Mouse (Mus musculus) midbrain, embryonic 11.5 days (tissue): ENCODE data around the gene Rab1a. TPM values are rescaled to one million over a fixed set of nuclear protein-coding genes. Genes with fewer than 3 reads are reported as not detected.
"Not testable (repeated sequence)": the region's sequence is repeated elsewhere in the genome, so short reads cannot be mapped to it uniquely, and the experiment has no call there.

ENCODE experiments used
- ATAC-seq: fragments of 200-750 bp; cut with Nextera tagmentation; 2 replicates; pipeline ENCODE4 v1.8.0; 2017; ENCODE audit warnings: moderate TSS enrichment, moderate library complexity; ENCODE audit not compliant: low FRiP score
- DNase-seq: peaks from one replicate; pipeline ENCODE4 v3.0.0; 2015; ENCODE audit warnings: low spot score; ENCODE audit errors: missing footprints
- H3K27ac ChIP-seq: fragments of 300-500 bp; sonication (generic); 2 replicates; pipeline ENCODE4 v1.5.1; 2014; ENCODE audit warnings: low read depth, low read length
- H3K27me3 ChIP-seq: fragments of 300-500 bp; sonication (generic); 2 replicates; pipeline ENCODE4 v1.6.1; 2014; ENCODE audit warnings: mild to moderate bottlenecking, low read length, moderate library complexity, mixed read lengths; ENCODE audit not compliant: control insufficient read depth, insufficient read depth
- H3K36me3 ChIP-seq: fragments of 300-500 bp; sonication (generic); 2 replicates; pipeline ENCODE4 v1.6.1; 2014; ENCODE audit warnings: mild to moderate bottlenecking, low read length, moderate library complexity, mixed read lengths; ENCODE audit not compliant: control insufficient read depth, insufficient read depth
- H3K4me1 ChIP-seq: fragments of 300-500 bp; sonication (generic); 2 replicates; pipeline ENCODE4 v1.6.1; 2014; ENCODE audit warnings: low read length; ENCODE audit not compliant: control insufficient read depth, insufficient read depth
- H3K4me2 ChIP-seq: fragments of 300-500 bp; sonication (generic); 2 replicates; pipeline ENCODE4 v1.6.1; 2014; ENCODE audit warnings: mild to moderate bottlenecking, moderate library complexity
- H3K4me3 ChIP-seq: fragments of 300-500 bp; sonication (generic); 2 replicates; pipeline ENCODE4 v1.5.1; 2014; ENCODE audit warnings: low read depth, low read length
- H3K9ac ChIP-seq: fragments of 300-500 bp; sonication (generic); 2 replicates; pipeline ENCODE4 v1.6.1; 2014; ENCODE audit warnings: low read length
- H3K9me3 ChIP-seq: fragments of 300-500 bp; sonication (generic); 2 replicates; pipeline ENCODE4 v1.6.1; 2016; ENCODE audit warnings: low read length; ENCODE audit not compliant: control insufficient read depth
- WGBS: fragments of 180-500 bp; shearing (Covaris S2); extraction: QIAGEN DNeasy Blood & Tissue Kit; methylation state at CpG from one replicate; pipeline ENCODE4 v1.1.7; 2014; 5-methylcytosine and 5-hydroxymethylcytosine counted together
- polyA plus RNA-seq: library from polyadenylated mRNA; unstranded; fragments of >200 nt; fragmentation: Nextera tagmentation; extraction: Ambion mirVana; gene quantifications from 2 replicates; pipeline ENCODE4 v1.2.1, GENCODE M21; 2014

Rab1a gene
- polyA plus RNA-seq, 1 experiment from 2014 or later: 248 TPM

- no peak overlapping the region for H3K4me2 ChIP-seq
- no peak overlapping the region for H3K4me3 ChIP-seq
- H3K27ac ChIP-seq: no peak overlapping the region
- H3K9me3 ChIP-seq: no peaks in the 10 kb centered on the region
- no peaks in the 10 kb centered on the region for H3K4me1 ChIP-seq
- H3K9ac ChIP-seq: no peak overlapping the region
- DNase-seq (no peak), ATAC-seq (no peak)
- H3K36me3 ChIP-seq: no peaks in the 10 kb centered on the region
- no peaks in the 10 kb centered on the region for H3K27me3 ChIP-seq
- WGBS: 79% methylated on average over 2 of the region's 2 CpGs
Measured at GRCm38 (mm10) chr11:20211838-20212237, 10.6 kb downstream of the Rab1a start.

DNA sequence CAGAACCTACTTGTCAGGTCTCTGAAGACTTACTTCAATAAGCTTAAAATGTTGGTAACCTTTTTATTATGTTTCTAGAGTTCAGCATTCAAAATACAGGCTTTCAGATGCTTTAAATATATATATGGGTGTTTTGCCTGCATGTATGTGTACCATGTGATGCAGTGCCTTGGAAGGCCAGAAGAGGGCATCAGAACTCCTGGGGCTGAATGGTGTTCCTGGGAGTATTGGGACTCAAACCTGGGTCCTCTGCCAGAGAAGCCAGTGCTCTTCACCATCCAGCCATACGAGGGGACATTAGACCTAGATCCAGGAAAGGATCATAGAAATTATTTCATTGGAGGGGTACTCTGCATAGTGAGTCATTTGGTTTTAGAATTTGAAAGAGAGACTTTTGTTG lies 13.5 kb downstream of the Rab1a start:
- Histone ChIP-seq H3K27ac (no peak overlapping the region), H3K9ac (no peak overlapping the region), H3K27me3 (no peaks in the 10 kb centered on the region), H3K9me3 (no peaks in the 10 kb centered on the region), H3K4me1 (no peaks in the 10 kb centered on the region), H3K4me2 (no peak overlapping the region), H3K4me3 (no peak overlapping the region), H3K36me3 (peaks cover 3% of the 10 kb centered on the region; the same call in 1 of the 2 replicates)
- ATAC-seq (no peak), DNase-seq (no peak)
- 93% methylated on average over 1 of the region's 1 CpGs for WGBS

GRCm38 (mm10) chr11:20216415-20216814 lies 15.2 kb downstream of the Rab1a start:
- no peak overlapping the region for H3K9ac ChIP-seq
- no peaks in the 10 kb centered on the region for H3K9me3 ChIP-seq
- no peaks in the 10 kb centered on the region for H3K27me3 ChIP-seq
- H3K4me1 ChIP-seq: no peaks in the 10 kb centered on the region
- H3K36me3 ChIP-seq: peaks cover 3% of the 10 kb centered on the region; the same call in 1 of the 2 replicates
- no peak overlapping the region for H3K27ac ChIP-seq
- WGBS: 87% methylated on average over 4 of the region's 4 CpGs
- no peak overlapping the region for H3K4me3 ChIP-seq
- DNase-seq: no peak
- H3K4me2 ChIP-seq: no peak overlapping the region
- no peak for ATAC-seq

DNA sequence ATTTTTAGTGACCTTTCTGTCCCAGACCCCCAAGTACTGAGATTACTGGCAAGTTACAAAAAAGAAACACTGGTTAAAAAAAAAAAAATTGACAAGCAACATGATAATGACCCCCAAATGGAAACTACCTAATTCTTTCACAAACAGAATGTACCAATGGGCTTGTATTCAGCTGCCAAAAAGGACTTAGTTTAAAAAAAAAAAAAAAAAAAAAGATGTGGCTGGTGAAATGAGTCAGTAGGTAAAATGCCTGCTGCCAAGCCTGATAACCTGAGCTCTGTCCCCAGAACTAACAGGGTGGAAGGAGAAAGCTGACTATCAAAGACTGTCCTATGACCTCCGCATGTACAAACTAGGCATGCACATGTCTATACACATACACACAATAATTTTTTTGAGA lies 16.0 kb downstream of the Rab1a start:
- Histone ChIP-seq H3K27ac (no peak overlapping the region), H3K4me1 (no peaks in the 10 kb centered on the region), H3K36me3 (peaks cover 3% of the 10 kb centered on the region; the same call in 1 of the 2 replicates), H3K9me3 (no peaks in the 10 kb centered on the region), H3K4me2 (no peak overlapping the region), H3K9ac (no peak overlapping the region), H3K4me3 (no peak overlapping the region), H3K27me3 (no peaks in the 10 kb centered on the region)
- ATAC-seq (no peak), DNase-seq (no peak)
- WGBS: 100% methylated on average over 1 of the region's 1 CpGs

DNA sequence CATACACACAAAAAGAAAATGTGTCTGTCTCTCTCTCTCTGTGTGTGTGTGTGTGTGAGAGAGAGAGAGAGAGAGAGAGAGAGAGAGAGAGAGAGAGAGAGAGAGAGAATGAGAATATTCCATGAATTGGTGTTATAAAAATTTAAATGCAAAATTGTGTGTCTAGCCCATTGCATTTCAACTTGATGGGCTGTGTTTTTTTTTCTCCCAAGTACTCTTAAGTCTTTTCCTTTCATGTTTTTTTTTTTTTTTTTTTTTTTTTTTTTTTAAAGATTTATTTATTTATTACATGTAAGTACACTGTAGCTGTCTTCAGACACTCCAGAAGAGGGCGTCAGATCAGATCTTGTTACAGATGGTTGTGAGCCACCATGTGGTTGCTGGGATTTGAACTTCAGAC lies 20.4 kb downstream of the Rab1a start:
- DNase-seq, H3K4me2 ChIP-seq, H3K9me3 ChIP-seq, H3K4me1 ChIP-seq, ATAC-seq, H3K27me3 ChIP-seq, H3K9ac ChIP-seq, H3K4me3 ChIP-seq, H3K27ac ChIP-seq: not testable (repeated sequence)
- peaks cover 11% of the 10 kb centered on the region for H3K36me3 ChIP-seq
- WGBS: 60% methylated on average over 1 of the region's 1 CpGs

DNA sequence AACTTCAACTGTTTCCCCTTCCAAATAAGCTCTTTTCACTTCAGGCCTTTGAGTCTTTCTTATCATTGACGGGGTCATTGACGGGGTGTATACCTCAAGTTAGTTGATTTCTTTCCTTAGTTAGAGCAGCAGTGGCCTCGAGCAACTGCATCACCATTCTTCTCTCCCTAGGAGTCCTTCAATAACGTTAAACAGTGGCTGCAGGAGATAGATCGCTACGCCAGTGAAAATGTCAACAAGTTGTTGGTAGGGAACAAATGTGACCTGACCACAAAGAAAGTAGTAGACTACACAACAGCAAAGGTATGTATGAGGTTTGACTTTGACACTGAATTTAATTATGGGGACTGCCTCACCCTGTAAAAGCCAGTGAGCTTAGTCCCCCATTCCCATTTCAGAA lies 23.0 kb downstream of the Rab1a start:
- peaks cover 15% of the 10 kb centered on the region for H3K36me3 ChIP-seq
- H3K4me3 ChIP-seq: no peak overlapping the region
- 0 out of 2 replicates have a peak, but pooled peaks cover 2% of the 10 kb centered on the region for H3K4me1 ChIP-seq
- DNase-seq (no peak), ATAC-seq (no peak)
- no peak overlapping the region for H3K4me2 ChIP-seq
- H3K9me3 ChIP-seq: no peaks in the 10 kb centered on the region
- 89% methylated on average over 6 of the region's 6 CpGs for WGBS
- no peak overlapping the region for H3K9ac ChIP-seq
- H3K27me3 ChIP-seq: no peaks in the 10 kb centered on the region
- H3K27ac ChIP-seq: no peak overlapping the region

GRCm38 (mm10) chr11:20225938-20226337 lies 24.7 kb downstream of the Rab1a start:
- Histone ChIP-seq H3K36me3 (peaks cover 23% of the 10 kb centered on the region), H3K4me1 (peaks cover 4% of the 10 kb centered on the region; the same call in 1 of the 2 replicates), H3K9ac (no peak overlapping the region), H3K4me2 (no peak overlapping the region), H3K4me3 (no peak overlapping the region), H3K27me3 (no peaks in the 10 kb centered on the region), H3K9me3 (no peaks in the 10 kb centered on the region), H3K27ac (no peak overlapping the region)
- DNase-seq: no peak
- no peak for ATAC-seq
- 93% methylated on average over 4 of the region's 4 CpGs for WGBS

- WGBS: 85% methylated on average over 5 of the region's 5 CpGs
- Histone ChIP-seq H3K27ac (no peak overlapping the region), H3K4me3 (no peak overlapping the region), H3K4me2 (no peak overlapping the region), H3K9me3 (no peaks in the 10 kb centered on the region), H3K36me3 (peaks cover 18% of the 10 kb centered on the region), H3K9ac (no peak overlapping the region), H3K4me1 (peaks cover 11% of the 10 kb centered on the region), H3K27me3 (no peaks in the 10 kb centered on the region)
- DNase-seq (no peak), ATAC-seq (no peak)
Measured at GRCm38 (mm10) chr11:20228666-20229065, 27.4 kb downstream of the Rab1a start.

GRCm38 (mm10) chr11:20229311-20229710 lies 28.1 kb downstream of the Rab1a start:
- H3K9me3 ChIP-seq: no peaks in the 10 kb centered on the region
- H3K4me1 ChIP-seq: peaks cover 11% of the 10 kb centered on the region
- H3K27ac ChIP-seq: no peak overlapping the region
- ATAC-seq: no peak
- 87% methylated on average over 4 of the region's 4 CpGs for WGBS
- no peaks in the 10 kb centered on the region for H3K27me3 ChIP-seq
- no peak for DNase-seq
- H3K4me2 ChIP-seq: no peak overlapping the region
- no peak overlapping the region for H3K9ac ChIP-seq
- H3K36me3 ChIP-seq: peaks cover 15% of the 10 kb centered on the region
- H3K4me3 ChIP-seq: no peak overlapping the region

DNA sequence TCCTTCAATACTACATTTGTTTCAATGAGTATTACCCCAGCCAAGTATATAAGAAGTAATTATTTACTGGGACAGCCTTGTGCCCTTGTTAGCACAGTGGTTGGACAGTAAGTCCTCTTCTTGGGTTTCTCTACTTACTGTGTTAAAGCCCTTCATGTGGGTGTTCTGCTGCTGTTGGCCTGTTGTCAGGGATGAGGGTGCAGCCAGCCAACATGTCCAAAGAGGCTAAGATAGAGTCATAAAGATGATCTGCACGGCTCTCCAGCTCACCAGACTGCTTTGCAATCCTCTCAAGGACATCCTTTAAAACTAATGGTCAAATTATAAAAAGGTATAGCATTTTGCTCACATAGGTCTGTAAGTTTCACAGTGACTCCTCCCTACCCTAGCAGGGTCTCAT lies 29.1 kb downstream of the Rab1a start:
- Histone ChIP-seq H3K4me2 (no peak overlapping the region), H3K4me3 (no peak overlapping the region), H3K27ac (no peak overlapping the region), H3K4me1 (peaks cover 11% of the 10 kb centered on the region), H3K36me3 (peaks cover 19% of the 10 kb centered on the region), H3K9me3 (no peaks in the 10 kb centered on the region), H3K9ac (no peak overlapping the region), H3K27me3 (no peaks in the 10 kb centered on the region)
- no peak for DNase-seq
- ATAC-seq: no peak
- WGBS: 82% methylated on average over 1 of the region's 1 CpGs
